Mouse (Mus musculus) spleen, adult 2 months (tissue): Measurements from ENCODE around the gene Slc35e3.

ENCODE experiments used
- CTCF ChIP-seq: fragments of 200-500 bp; IDR thresholded peaks from 2 replicates; pipeline ENCODE4 v1.5.1; 2011; ENCODE audit warnings: mild to moderate bottlenecking, inconsistent platforms; ENCODE audit not compliant: insufficient read depth, insufficient read length, insufficient replicate concordance; ENCODE audit errors: extremely low read depth
- POLR2A ChIP-seq: fragments of 200-500 bp; IDR thresholded peaks from 2 replicates; pipeline ENCODE4 v1.6.1; 2011; ENCODE audit warnings: low read depth, low read length, inconsistent platforms

GRCm38 (mm10) chr10:117706440-117706839 lies 39.7 kb downstream of the Slc35e3 start:
- no peak for TF ChIP-seq POLR2A
- TF ChIP-seq CTCF: no peak
